Mouse (Mus musculus) hindbrain, embryonic 15.5 days (tissue): ENCODE measurements around the gene Rnase10. TPM values are rescaled to one million over a fixed set of nuclear protein-coding genes. Genes with fewer than 3 reads are reported as not detected.
"Not testable (repeated sequence)": the region's sequence is repeated elsewhere in the genome, so short reads cannot be mapped to it uniquely, and the experiment has no call there.

Experiments used
- ATAC-seq: fragments of 200-750 bp; cut with Nextera tagmentation; 2 replicates; pipeline ENCODE4 v1.8.0; 2017; ENCODE audit warnings: low read depth, moderate number of reproducible peaks, moderate TSS enrichment; ENCODE audit not compliant: low FRiP score
- H3K27ac ChIP-seq: fragments of 300-500 bp; sonication (generic); replicated peaks from 2 replicates; pipeline ENCODE4 v1.5.1; 2015; ENCODE audit warnings: mild to moderate bottlenecking, inconsistent platforms
- H3K27me3 ChIP-seq: fragments of 300-500 bp; sonication (generic); 2 replicates; pipeline ENCODE4 v1.6.1; 2015; ENCODE audit warnings: control low read depth, inconsistent platforms
- H3K36me3 ChIP-seq: fragments of 300-500 bp; sonication (generic); 2 replicates; pipeline ENCODE4 v1.6.1; 2015; ENCODE audit warnings: control low read depth, inconsistent platforms
- H3K4me1 ChIP-seq: fragments of 300-500 bp; sonication (generic); replicated peaks from 2 replicates; pipeline ENCODE4 v1.6.1; 2015; ENCODE audit warnings: control low read depth, inconsistent platforms
- H3K4me2 ChIP-seq: fragments of 300-500 bp; sonication (generic); 2 replicates; pipeline ENCODE4 v1.6.1; 2015; ENCODE audit warnings: moderate library complexity, mild to moderate bottlenecking, inconsistent platforms
- H3K4me3 ChIP-seq: fragments of 300-500 bp; sonication (generic); 2 replicates; pipeline ENCODE4 v1.5.1; 2015; ENCODE audit warnings: mild to moderate bottlenecking, inconsistent platforms
- H3K9ac ChIP-seq: fragments of 300-500 bp; sonication (generic); 2 replicates; pipeline ENCODE4 v1.6.1; 2015; ENCODE audit warnings: inconsistent platforms
- H3K9me3 ChIP-seq: fragments of 300-500 bp; sonication (generic); 2 replicates; pipeline ENCODE4 v1.6.1; 2016; ENCODE audit warnings: control low read depth, inconsistent platforms
- WGBS: fragments of 180-500 bp; shearing (Covaris S2); methylation state at CpG from one replicate; pipeline ENCODE4 v1.1.7; 2015; 5-methylcytosine and 5-hydroxymethylcytosine counted together
- polyA plus RNA-seq: library from polyadenylated mRNA; unstranded; fragments of >200 nt; fragmentation: Nextera tagmentation; extraction: Ambion mirVana; gene quantifications from 2 replicates; pipeline ENCODE4 v1.2.1, GENCODE M21; 2015

The Rnase10 gene
- polyA plus RNA-seq, result not detected in 2 replicates

- no peak for ATAC-seq
These were observed at the start of gene Rnase10 for GRCm38 (mm10) chr14:51007152-51007801. TSS of gene Rnase10 (plus strand) at chr14:51007751.

GRCm38 (mm10) chr14:50958289-50958995 is 49.1 kb upstream of the Rnase10 start:
- H3K4me2 ChIP-seq, H3K9ac ChIP-seq, H3K4me1 ChIP-seq, H3K9me3 ChIP-seq, ATAC-seq, H3K36me3 ChIP-seq, H3K4me3 ChIP-seq, H3K27ac ChIP-seq, H3K27me3 ChIP-seq: not testable (repeated sequence)
- 86% methylated on average over 5 of the region's 5 CpGs for WGBS

More at GRCm38 (mm10) chr14:51007152-51007801, at the start of gene Rnase10:
- Histone ChIP-seq H3K36me3 (no peaks in the 10 kb centered on the region), H3K27ac (no peak within 1 kb of the TSS), H3K4me1 (no peaks in the 10 kb centered on the region), H3K9ac (no peak within 1 kb of the TSS), H3K9me3 (no peaks in the 10 kb centered on the region), H3K4me3 (no peak within 1 kb of the TSS), H3K27me3 (no peaks in the 10 kb centered on the region), H3K4me2 (no peak within 1 kb of the TSS)
- 87% methylated on average over 8 of the region's 8 CpGs for WGBS

GRCm38 (mm10) chr14:50968216-50968980 is 39.2 kb upstream of the Rnase10 start:
- H3K9ac ChIP-seq, result no peak overlapping the region
- no peaks in the 10 kb centered on the region for H3K27me3 ChIP-seq
- WGBS, result 73% methylated on average over 5 of the region's 5 CpGs
- no peak overlapping the region for H3K4me2 ChIP-seq
- H3K4me1 ChIP-seq, result peaks cover 4% of the 10 kb centered on the region; the same call in 1 of the 2 replicates
- no peaks in the 10 kb centered on the region for H3K36me3 ChIP-seq
- no peak overlapping the region for H3K27ac ChIP-seq
- ATAC-seq, result no peak
- no peaks in the 10 kb centered on the region for H3K9me3 ChIP-seq
- no peak overlapping the region for H3K4me3 ChIP-seq

DNA sequence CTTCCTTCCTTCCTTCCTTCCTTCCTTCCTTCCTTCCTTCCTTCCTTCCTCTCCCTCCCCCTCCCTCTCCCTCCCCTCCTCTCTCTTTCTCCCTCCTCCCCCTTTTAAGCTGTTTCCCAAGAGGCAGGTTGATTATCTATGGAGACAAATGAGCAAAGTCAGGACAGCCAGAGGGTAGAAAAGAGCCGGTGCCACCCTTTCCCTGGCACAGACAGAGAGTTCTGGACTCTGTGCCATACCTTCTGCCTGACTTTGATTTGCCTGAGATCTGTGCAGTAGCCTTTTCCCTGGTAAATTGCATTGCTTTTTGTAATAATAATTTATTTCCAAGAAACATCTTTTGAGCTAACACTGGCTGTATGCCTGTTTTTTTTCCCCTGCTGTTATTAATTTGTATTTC is 38.5 kb upstream of the Rnase10 start:
- Histone ChIP-seq H3K9me3 (no peaks in the 10 kb centered on the region), H3K9ac (no peak overlapping the region), H3K4me2 (0 out of 2 replicates have a peak overlapping the region, but pooled peaks have one; percentile 32), H3K27me3 (no peaks in the 10 kb centered on the region), H3K4me3 (no peak overlapping the region), H3K36me3 (no peaks in the 10 kb centered on the region), H3K27ac (peak overlapping the region; percentile 68; the same call in 1 of the 2 replicates), H3K4me1 (peaks cover 4% of the 10 kb centered on the region; the same call in 1 of the 2 replicates)
- WGBS, result 0% methylated on average over 1 of the region's 1 CpGs
- ATAC-seq, result peak; percentile 79; the same call in 1 of the 2 replicates

GRCm38 (mm10) chr14:50969558-50970544 is 37.7 kb upstream of the Rnase10 start:
- Histone ChIP-seq H3K9ac (no peak overlapping the region), H3K4me1 (peaks cover 4% of the 10 kb centered on the region; the same call in 1 of the 2 replicates), H3K27me3 (no peaks in the 10 kb centered on the region), H3K4me2 (peak overlapping the region; percentile 32; the same call in 1 of the 2 replicates), H3K9me3 (no peaks in the 10 kb centered on the region), H3K36me3 (no peaks in the 10 kb centered on the region), H3K27ac (peak overlapping the region; percentile 68), H3K4me3 (no peak overlapping the region)
- peak; percentile 76 for ATAC-seq
- 9% methylated on average over 12 of the region's 12 CpGs for WGBS

- no peaks in the 10 kb centered on the region for H3K9me3 ChIP-seq
- ATAC-seq, result no peak
- H3K9ac ChIP-seq, result no peak overlapping the region
- H3K27me3 ChIP-seq, result no peaks in the 10 kb centered on the region
- H3K4me1 ChIP-seq, result peaks cover 4% of the 10 kb centered on the region; the same call in 1 of the 2 replicates
- no peak overlapping the region for H3K4me3 ChIP-seq
- no peaks in the 10 kb centered on the region for H3K36me3 ChIP-seq
- H3K27ac ChIP-seq, result no peak overlapping the region; the same call in 1 of the 2 replicates
- H3K4me2 ChIP-seq, result no peak overlapping the region
- WGBS, result 83% methylated on average over 1 of the region's 1 CpGs
These were observed 36.7 kb upstream of the Rnase10 start for GRCm38 (mm10) chr14:50970822-50971221.

- H3K9me3 ChIP-seq, H3K4me1 ChIP-seq, ATAC-seq, H3K27me3 ChIP-seq, H3K9ac ChIP-seq, H3K36me3 ChIP-seq, H3K27ac ChIP-seq, H3K4me2 ChIP-seq, H3K4me3 ChIP-seq: not testable (repeated sequence)
- 93% methylated on average over 5 of the region's 5 CpGs for WGBS
These were observed 34.5 kb upstream of the Rnase10 start for GRCm38 (mm10) chr14:50973054-50973453.

GRCm38 (mm10) chr14:50973700-50974099 is 33.9 kb upstream of the Rnase10 start:
- no peaks in the 10 kb centered on the region for H3K27me3 ChIP-seq
- H3K4me3 ChIP-seq, result no peak overlapping the region
- H3K27ac ChIP-seq, result no peak overlapping the region
- H3K9me3 ChIP-seq, result no peaks in the 10 kb centered on the region
- WGBS, result 68% methylated on average over 4 of the region's 4 CpGs
- no peaks in the 10 kb centered on the region for H3K36me3 ChIP-seq
- ATAC-seq, result no peak
- no peak overlapping the region for H3K4me2 ChIP-seq
- H3K9ac ChIP-seq, result no peak overlapping the region
- H3K4me1 ChIP-seq, result peaks cover 4% of the 10 kb centered on the region; the same call in 1 of the 2 replicates

- 65% methylated on average over 5 of the region's 5 CpGs for WGBS
- H3K9me3 ChIP-seq, result no peaks in the 10 kb centered on the region
These were observed 32.5 kb upstream of the Rnase10 start for GRCm38 (mm10) chr14:50975001-50975400.

DNA sequence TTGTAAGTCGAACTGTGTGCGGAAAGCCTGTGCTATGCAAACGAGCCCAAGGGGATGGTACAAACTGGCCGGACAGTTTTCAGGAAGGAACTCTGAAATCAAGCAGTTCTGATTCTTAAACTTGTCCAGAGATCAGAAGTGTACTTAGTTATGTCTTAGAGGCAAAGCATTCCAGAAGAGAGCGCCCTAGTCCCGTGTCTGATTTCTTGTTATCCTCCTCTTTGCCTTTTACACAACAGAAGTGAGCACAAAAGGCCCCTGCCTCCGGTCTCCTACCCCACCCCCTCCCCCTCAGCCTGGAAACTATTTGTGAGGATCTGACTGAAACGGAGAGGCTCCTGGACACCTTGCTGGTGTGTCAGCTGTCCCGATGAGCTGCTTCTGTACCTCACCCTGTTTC is 30.9 kb upstream of the Rnase10 start:
- H3K9me3 ChIP-seq, result no peaks in the 10 kb centered on the region
- no peak overlapping the region for H3K4me2 ChIP-seq
- H3K27ac ChIP-seq, result no peak overlapping the region
- H3K9ac ChIP-seq, result no peak overlapping the region
- no peaks in the 10 kb centered on the region for H3K27me3 ChIP-seq
- no peaks in the 10 kb centered on the region for H3K36me3 ChIP-seq
- H3K4me3 ChIP-seq, result no peak overlapping the region
- no peaks in the 10 kb centered on the region for H3K4me1 ChIP-seq
- ATAC-seq, result no peak
- WGBS, result 16% methylated on average over 9 of the region's 9 CpGs

More at GRCm38 (mm10) chr14:50975001-50975400, 32.5 kb upstream of the Rnase10 start:
- no peaks in the 10 kb centered on the region for H3K36me3 ChIP-seq
- H3K9ac ChIP-seq, result no peak overlapping the region
- no peak overlapping the region for H3K4me2 ChIP-seq
- no peak overlapping the region for H3K4me3 ChIP-seq
- ATAC-seq, result no peak
- no peaks in the 10 kb centered on the region for H3K4me1 ChIP-seq
- no peak overlapping the region for H3K27ac ChIP-seq
- no peaks in the 10 kb centered on the region for H3K27me3 ChIP-seq

GRCm38 (mm10) chr14:50978451-50978850 is 29.1 kb upstream of the Rnase10 start:
- not testable (repeated sequence) for H3K9ac ChIP-seq, H3K4me2 ChIP-seq, H3K4me3 ChIP-seq, H3K27me3 ChIP-seq, H3K36me3 ChIP-seq, H3K9me3 ChIP-seq, H3K27ac ChIP-seq, H3K4me1 ChIP-seq, ATAC-seq
- WGBS, result 93% methylated on average over 6 of the region's 6 CpGs
